9 mouse cellular contexts compared by ENCODE assay signal in genomic region chr2:28218651-28219356, GRCm38 (mm10). TPM values are rescaled to one million over a fixed set of nuclear protein-coding genes. Genes with fewer than 3 reads are reported as not detected.
DNase-seq lines count a peak whose midpoint lies in the region; ATAC-seq and TF ChIP-seq lines count a peak whose summit lies in the region.
"Had no signal": no experiment of that assay in that cellular context is flagged by ENCODE, and none has a peak within 500 bp of the region (broad histone marks: within the 10 kb centered on the region; RNA-seq: fewer than 3 reads in every experiment).

No protein-coding gene starts in this region.

- H3K4me2 ChIP-seq in hindbrain, postnatal 0 days (ENCODE audit: low read depth, low read length): no peak overlapping the region
- H3K4me2 ChIP-seq in hindbrain, embryonic 14.5 days (replicated peaks): no peak overlapping the region
- no peak overlapping the region for H3K4me2 ChIP-seq in heart, embryonic 16.5 days (ENCODE audit: low read depth, low read length)
- H3K4me2 ChIP-seq in kidney, embryonic 16.5 days (replicated peaks; ENCODE audit: low read depth, low read length): no peak overlapping the region

- no peaks in the 10 kb centered on the region for H3K27me3 ChIP-seq in hindbrain, postnatal 0 days (ENCODE audit: insufficient read depth, low read length)
- no peaks in the 10 kb centered on the region for H3K27me3 ChIP-seq in hindbrain, embryonic 14.5 days (ENCODE audit: control insufficient read depth, insufficient read depth, low read length)
- 0 out of 2 replicates have a peak, but pooled peaks cover 2% of the 10 kb centered on the region for H3K27me3 ChIP-seq in heart, embryonic 16.5 days (ENCODE audit: control insufficient read depth, insufficient read depth, low read length)
- no peaks in the 10 kb centered on the region for H3K27me3 ChIP-seq in kidney, embryonic 16.5 days (ENCODE audit: insufficient read depth, low read length)

- no peak overlapping the region for H3K4me3 ChIP-seq in hindbrain, postnatal 0 days (ENCODE audit: low read length)
- no peak overlapping the region for H3K4me3 ChIP-seq in hindbrain, embryonic 14.5 days (replicated peaks; ENCODE audit: low read length)
- H3K4me3 ChIP-seq in heart, embryonic 16.5 days (ENCODE audit: low read length): no peak overlapping the region
- no peak overlapping the region for H3K4me3 ChIP-seq in kidney, embryonic 16.5 days (ENCODE audit: low read length)

- no peak overlapping the region for H3K9ac ChIP-seq in hindbrain, postnatal 0 days (replicated peaks; ENCODE audit: low read length)
- H3K9ac ChIP-seq in hindbrain, embryonic 14.5 days: no peak overlapping the region
- H3K9ac ChIP-seq in heart, embryonic 16.5 days (ENCODE audit: low read length): no peak overlapping the region
- H3K9ac ChIP-seq in kidney, embryonic 16.5 days (replicated peaks; ENCODE audit: low read length): no peak overlapping the region

- WGBS in hindbrain, postnatal 0 days: 49% methylated on average over 7 of the region's 7 CpGs
- WGBS in hindbrain, embryonic 14.5 days: 72% methylated on average over 7 of the region's 7 CpGs
- 34% methylated on average over 7 of the region's 7 CpGs for WGBS in heart, embryonic 16.5 days
- 62% methylated on average over 7 of the region's 7 CpGs for WGBS in kidney, embryonic 16.5 days

- no peaks in the 10 kb centered on the region for H3K9me3 ChIP-seq in hindbrain, postnatal 0 days (ENCODE audit: low read length)
- no peaks in the 10 kb centered on the region for H3K9me3 ChIP-seq in hindbrain, embryonic 14.5 days (ENCODE audit: control insufficient read depth, low read length)
- H3K9me3 ChIP-seq in heart, embryonic 16.5 days (replicated peaks; ENCODE audit: control insufficient read depth, low read length): no peaks in the 10 kb centered on the region
- no peaks in the 10 kb centered on the region for H3K9me3 ChIP-seq in kidney, embryonic 16.5 days (ENCODE audit: low read length)

- peak; percentile 27; the same call in 1 of the 2 replicates for ATAC-seq in hindbrain, postnatal 0 days
- ATAC-seq in hindbrain, embryonic 14.5 days (ENCODE audit: low FRiP score): no peak
- peak; percentile 88 for ATAC-seq in heart, embryonic 16.5 days (replicated peaks; ENCODE audit: extremely low read depth, insufficient read depth, low FRiP score)
- ATAC-seq in kidney, embryonic 16.5 days (ENCODE audit: low FRiP score, low TSS enrichment): no peak
- no peak for ATAC-seq in megakaryocyte progenitor cell, adult 5-6 weeks (replicated peaks; ENCODE audit: poor library complexity)

- H3K4me1 ChIP-seq in hindbrain, postnatal 0 days (ENCODE audit: insufficient read depth, low read length): no peaks in the 10 kb centered on the region
- 0 out of 2 replicates have a peak, but pooled peaks cover 2% of the 10 kb centered on the region for H3K4me1 ChIP-seq in hindbrain, embryonic 14.5 days (replicated peaks; ENCODE audit: control insufficient read depth, insufficient read depth, low read length)
- peaks cover 12% of the 10 kb centered on the region for H3K4me1 ChIP-seq in heart, embryonic 16.5 days (ENCODE audit: control insufficient read depth, insufficient read depth, low read length)
- H3K4me1 ChIP-seq in kidney, embryonic 16.5 days (ENCODE audit: insufficient read depth, low read length): no peaks in the 10 kb centered on the region

- no peak for DNase-seq in hindbrain, postnatal 0 days (ENCODE audit: low spot score)
- no peak for DNase-seq in hindbrain, embryonic 14.5 days (ENCODE audit: low spot score)
- peak; percentile 96 for DNase-seq in brain, adult 2 months (ENCODE audit: low read depth, low spot score)
- DNase-seq in fibroblast of lung, adult 2 months (ENCODE audit: low read depth): peak; percentile 50
- DNase-seq in T-cell, adult 2 months (ENCODE audit: low spot score): no peak
- DNase-seq: kidney, postnatal 25 days had no signal

- no peak overlapping the region for H3K27ac ChIP-seq in hindbrain, postnatal 0 days
- no peak overlapping the region for H3K27ac ChIP-seq in hindbrain, embryonic 14.5 days
- H3K27ac ChIP-seq in heart, embryonic 16.5 days (ENCODE audit: low read length): peak overlapping the region; percentile 61
- no peak overlapping the region for H3K27ac ChIP-seq in kidney, embryonic 16.5 days (ENCODE audit: low read length)

- no peak for TF ChIP-seq CTCF in hindbrain, postnatal 0 days (IDR thresholded peaks at IDR 0.05; ENCODE audit: low read depth)

- peaks cover 26% of the 10 kb centered on the region for H3K36me3 ChIP-seq in hindbrain, postnatal 0 days (ENCODE audit: insufficient read depth, low read length)
- peaks cover 75% of the 10 kb centered on the region for H3K36me3 ChIP-seq in hindbrain, embryonic 14.5 days (replicated peaks; ENCODE audit: control insufficient read depth, insufficient read depth)
- H3K36me3 ChIP-seq in heart, embryonic 16.5 days (ENCODE audit: control insufficient read depth, insufficient read depth): no peaks in the 10 kb centered on the region
- no peaks in the 10 kb centered on the region for H3K36me3 ChIP-seq in kidney, embryonic 16.5 days (ENCODE audit: insufficient read depth, low read length)

RNA-seq across cellular contexts. Expression of gene Olfm1, which starts 26.0 kb away (rescaled TPM):
- 460 and 484 TPM in 2 replicates for total RNA-seq in hindbrain, postnatal 0 days (2014; rRNA removed)
- polyA plus RNA-seq in hindbrain, postnatal 0 days (2015; fragmentation: Nextera tagmentation; extraction: Ambion mirVana): 346 and 367 TPM in 2 replicates
- 377 and 395 TPM in 2 replicates for polyA plus RNA-seq in hindbrain, embryonic 14.5 days (2014; fragmentation: Nextera tagmentation; extraction: Ambion mirVana)
- polyA plus RNA-seq in heart, embryonic 16.5 days (2015; fragmentation: Nextera tagmentation; extraction: Ambion mirVana): 5.1 and 6.9 TPM in 2 replicates
- polyA plus RNA-seq in kidney, embryonic 16.5 days (2015; fragmentation: Nextera tagmentation; extraction: Ambion mirVana): 10.4 and 11.9 TPM in 2 replicates
- total RNA-seq in megakaryocyte progenitor cell, adult 5-6 weeks (2015): 2.6 and 2.9 TPM in 2 replicates
- total RNA-seq in megakaryocyte progenitor cell, adult 5-6 weeks (2017): 1.8 and 5.4 TPM in 2 replicates

Comparison
In these comparisons a context has a peak if more than half of its experiments do, and no peak if none do; other contexts are left out.
1. ATAC-seq: peak in hindbrain, postnatal 0 days (single experiment) and heart, embryonic 16.5 days (single experiment); none in hindbrain, embryonic 14.5 days (single experiment), kidney, embryonic 16.5 days (single experiment) and megakaryocyte progenitor cell, adult 5-6 weeks (single experiment).
2. DNase-seq: peak in brain, adult 2 months (single experiment) and fibroblast of lung, adult 2 months (single experiment); none in hindbrain, postnatal 0 days (single experiment), hindbrain, embryonic 14.5 days (single experiment) and T-cell, adult 2 months (single experiment).
3. RNA of gene Olfm1, which starts 26.0 kb away (polyA plus RNA-seq): 377 to 395 TPM in hindbrain, embryonic 14.5 days and 346 to 367 TPM in hindbrain, postnatal 0 days; 10.4 to 11.9 TPM in kidney, embryonic 16.5 days and 5.1 to 6.9 TPM in heart, embryonic 16.5 days; every median in the first group is over 10 times any median in the second.